Comparison of ENCODE assay signal across 10 mouse cellular contexts in genomic region chr6:120903450-120903912, GRCm38 (mm10). TPM values are rescaled to one million over a fixed set of nuclear protein-coding genes. Genes with fewer than 3 reads are reported as not detected.
DNase-seq lines count a peak whose midpoint lies in the region; ATAC-seq and TF ChIP-seq lines count a peak whose summit lies in the region.
"Had no signal": no experiment of that assay in that cellular context is flagged by ENCODE, and none has a peak within 500 bp of the region (broad histone marks: within the 10 kb centered on the region; RNA-seq: fewer than 3 reads in every experiment).

No protein-coding gene starts in this region.

- H3K4me1 ChIP-seq in heart, postnatal 0 days (ENCODE audit: control insufficient read depth, insufficient read depth), result no peaks in the 10 kb centered on the region
- peaks cover 43% of the 10 kb centered on the region for H3K4me1 ChIP-seq in liver, embryonic 12.5 days
- peaks cover 12% of the 10 kb centered on the region for H3K4me1 ChIP-seq in small intestine, adult 2 months (ENCODE audit: control insufficient read depth, insufficient read depth, insufficient read length, low read length)
- H3K4me1 ChIP-seq: embryonic facial prominence, embryonic 15.5 days; neural tube, embryonic 12.5 days had no signal

- no peak for TF ChIP-seq POLR2A in small intestine, adult 2 months (IDR thresholded peaks at IDR 0.05; ENCODE audit: low read depth, low read length)

- H3K9ac ChIP-seq in heart, postnatal 0 days (replicated peaks; ENCODE audit: low read depth, low read length), result no peak overlapping the region
- no peak overlapping the region for H3K9ac ChIP-seq in liver, embryonic 12.5 days
- H3K9ac ChIP-seq: embryonic facial prominence, embryonic 15.5 days; neural tube, embryonic 12.5 days had no signal

- peak; percentile 75 for DNase-seq in heart, postnatal 0 days (ENCODE audit: low spot score)
- no peak for DNase-seq in heart, adult 9 months (ENCODE audit: low spot score in 2 of 2)
- peak; percentile 20 for DNase-seq in MN1 (ENCODE audit: low spot score)
- no peak for DNase-seq in right cerebral cortex, postnatal 14 days
- DNase-seq in right cerebral cortex, postnatal 10 days (ENCODE audit: low spot score in 2 of 2), result no peak

- 37% methylated on average over 5 of the region's 5 CpGs for WGBS in heart, postnatal 0 days
- WGBS in liver, embryonic 12.5 days (ENCODE audit: insufficient replicate concordance), result 42% methylated on average over 5 of the region's 5 CpGs
- 11% methylated on average over 5 of the region's 5 CpGs for WGBS in small intestine, adult 2 months

- ATAC-seq in heart, postnatal 0 days (ENCODE audit: insufficient read depth, low read depth), result peak; percentile 71
- ATAC-seq in erythroid progenitor cell, adult 5-6 weeks (replicated peaks; ENCODE audit: low FRiP score, poor library complexity, severe bottlenecking), result peak; percentile 87
- peak; percentile 61 for ATAC-seq in liver, embryonic 12.5 days

- TF ChIP-seq CTCF in heart, postnatal 0 days (IDR thresholded peaks at IDR 0.05; ENCODE audit: low read depth), result peak; percentile 72
- TF ChIP-seq CTCF in small intestine, adult 2 months (IDR thresholded peaks at IDR 0.05; ENCODE audit: extremely low read depth, insufficient read length, insufficient replicate concordance, low read depth, low read length), result peak; percentile 79; the same call in 1 of the 2 replicates

- H3K4me2 ChIP-seq in heart, postnatal 0 days (ENCODE audit: low read depth, low read length), result no peak overlapping the region
- no peak overlapping the region for H3K4me2 ChIP-seq in liver, embryonic 12.5 days
- H3K4me2 ChIP-seq: embryonic facial prominence, embryonic 15.5 days; neural tube, embryonic 12.5 days had no signal

- H3K36me3 ChIP-seq in heart, postnatal 0 days (replicated peaks; ENCODE audit: control insufficient read depth, insufficient read depth, low read length), result no peaks in the 10 kb centered on the region
- peaks cover 47% of the 10 kb centered on the region for H3K36me3 ChIP-seq in liver, embryonic 12.5 days
- peaks cover 3% of the 10 kb centered on the region for H3K36me3 ChIP-seq in small intestine, adult 2 months (ENCODE audit: control insufficient read depth, insufficient read depth, low read length)
- H3K36me3 ChIP-seq: embryonic facial prominence, embryonic 15.5 days; neural tube, embryonic 12.5 days had no signal

- H3K27me3 ChIP-seq in heart, postnatal 0 days (ENCODE audit: control insufficient read depth, insufficient read depth, low read length), result no peaks in the 10 kb centered on the region
- no peaks in the 10 kb centered on the region for H3K27me3 ChIP-seq in liver, embryonic 12.5 days (replicated peaks)
- H3K27me3 ChIP-seq in small intestine, adult 2 months (ENCODE audit: control insufficient read depth, insufficient read depth, low read length), result no peaks in the 10 kb centered on the region
- H3K27me3 ChIP-seq: embryonic facial prominence, embryonic 15.5 days; neural tube, embryonic 12.5 days had no signal

- no peaks in the 10 kb centered on the region for H3K9me3 ChIP-seq in heart, postnatal 0 days (replicated peaks; ENCODE audit: control insufficient read depth, low read length)
- no peaks in the 10 kb centered on the region for H3K9me3 ChIP-seq in liver, embryonic 12.5 days (replicated peaks)
- H3K9me3 ChIP-seq: embryonic facial prominence, embryonic 15.5 days; neural tube, embryonic 12.5 days had no signal

- TF ChIP-seq EP300 in heart, postnatal 0 days (IDR thresholded peaks at IDR 0.05; ENCODE audit: low read depth), result no peak

- H3K4me3 ChIP-seq in heart, postnatal 0 days (ENCODE audit: low read depth, low read length), result no peak overlapping the region
- no peak overlapping the region for H3K4me3 ChIP-seq in liver, embryonic 12.5 days
- H3K4me3 ChIP-seq in small intestine, adult 2 months (ENCODE audit: low read depth, low read length), result no peak overlapping the region
- H3K4me3 ChIP-seq: embryonic facial prominence, embryonic 15.5 days; neural tube, embryonic 12.5 days had no signal

- H3K27ac ChIP-seq in heart, postnatal 0 days (ENCODE audit: low read depth), result 0 out of 2 replicates have a peak overlapping the region, but pooled peaks have one; percentile 33
- 0 out of 2 replicates have a peak overlapping the region, but pooled peaks have one; percentile 26 for H3K27ac ChIP-seq in liver, embryonic 12.5 days
- no peak overlapping the region; the same call in 1 of the 2 replicates for H3K27ac ChIP-seq in small intestine, adult 2 months (ENCODE audit: insufficient read depth, low read depth, low read length)
- H3K27ac ChIP-seq: embryonic facial prominence, embryonic 15.5 days; neural tube, embryonic 12.5 days had no signal

RNA-seq across cellular contexts. Expression of gene Bid, which starts 13.2 kb away (rescaled TPM):
- total RNA-seq in heart, postnatal 0 days (2014; rRNA removed; ENCODE audit: low replicate concordance), result 3.3 and 5.1 TPM in 2 replicates
- polyA plus RNA-seq in heart, postnatal 0 days (2015; fragmentation: Nextera tagmentation; extraction: Ambion mirVana), result 2.6 and 3.6 TPM in 2 replicates
- 9.6 and 11.5 TPM in 2 replicates for total RNA-seq in erythroid progenitor cell, adult 5-6 weeks (2015; ENCODE audit: low replicate concordance)
- total RNA-seq in erythroid progenitor cell, adult 5-6 weeks (2017; ENCODE audit: low replicate concordance), result 6.3 and 7.7 TPM in 2 replicates
- polyA plus RNA-seq in liver, embryonic 12.5 days (2016; fragmentation: Nextera tagmentation; extraction: Ambion mirVana), result 32.4 and 32.9 TPM in 2 replicates
- 2.1 and 10.7 TPM in 2 replicates for polyA plus RNA-seq in small intestine, adult 2 months (2012; rRNA removed)

Comparison
In these comparisons a context has a peak if more than half of its experiments do, and no peak if none do; other contexts are left out.
1. DNase-seq: peak in heart, postnatal 0 days (single experiment) and MN1 (single experiment); none in heart, adult 9 months (0 of 2), right cerebral cortex, postnatal 14 days (single experiment) and right cerebral cortex, postnatal 10 days (0 of 2).
2. Peak in every context shown above with its lines, with median percentiles within 50 percentile points of each other: ATAC-seq.